Mouse (Mus musculus): ENCODE results near the gene Gm1113. TPM values are rescaled to one million over a fixed set of nuclear protein-coding genes. Genes with fewer than 3 reads are reported as not detected.

Gene Gm1113
- polyA plus RNA-seq, 1 experiment = not detected

- peaks cover 5% of the 10 kb centered on the region for H3K4me1 ChIP-seq (ENCODE audit: control insufficient read depth)
- H3K9me3 ChIP-seq (ENCODE audit: control insufficient read depth, low read length) = no peaks in the 10 kb centered on the region
- no peak overlapping the region for H3K4me3 ChIP-seq (replicated peaks)
- no peaks in the 10 kb centered on the region for H3K36me3 ChIP-seq (ENCODE audit: control insufficient read depth)
- no peaks in the 10 kb centered on the region for H3K27me3 ChIP-seq (ENCODE audit: control insufficient read depth)
- TF ChIP-seq GATA1 (IDR thresholded peaks at IDR 0.05; ENCODE audit: low read length) = no peak
Measured at GRCm38 (mm10) chr9:35535110-35535509, 17.0 kb upstream of the Gm1113 start.

GRCm38 (mm10) chr9:35533266-35533665 is 15.2 kb upstream of the Gm1113 start:
- Histone ChIP-seq H3K36me3 (ENCODE audit: control insufficient read depth) (no peaks in the 10 kb centered on the region), H3K4me1 (ENCODE audit: control insufficient read depth) (peaks cover 5% of the 10 kb centered on the region), H3K4me3 (replicated peaks) (no peak overlapping the region), H3K9me3 (ENCODE audit: control insufficient read depth, low read length) (no peaks in the 10 kb centered on the region), H3K27me3 (ENCODE audit: control insufficient read depth) (no peaks in the 10 kb centered on the region)
- TF ChIP-seq GATA1 (IDR thresholded peaks at IDR 0.05; ENCODE audit: low read length) (no peak), TAL1 (IDR thresholded peaks at IDR 0.05; ENCODE audit: low read length) (no peak)

DNA sequence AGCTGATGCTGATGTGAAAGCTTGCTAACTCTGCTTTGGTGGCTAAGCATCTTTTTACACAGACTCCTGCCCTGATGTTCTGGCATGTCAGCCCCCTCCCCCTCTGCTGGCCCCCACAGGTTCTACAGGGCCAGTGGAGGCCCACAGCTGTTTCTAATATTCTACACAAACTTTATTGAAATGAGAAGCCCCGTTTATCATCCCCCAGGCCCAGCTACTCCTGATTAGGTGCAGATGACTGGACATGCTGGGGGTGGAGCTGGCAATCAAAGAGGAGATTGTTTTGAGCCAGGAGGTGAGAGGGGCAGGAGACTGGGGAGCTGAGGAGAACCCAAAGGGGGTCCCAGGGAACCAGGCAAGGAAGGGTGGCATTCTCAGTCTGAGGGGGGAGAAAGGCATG is 11.7 kb upstream of the Gm1113 start:
- Histone ChIP-seq H3K9me3 (ENCODE audit: control insufficient read depth, low read length) (no peaks in the 10 kb centered on the region), H3K4me1 (ENCODE audit: control insufficient read depth) (no peaks in the 10 kb centered on the region), H3K36me3 (ENCODE audit: control insufficient read depth) (no peaks in the 10 kb centered on the region), H3K27me3 (ENCODE audit: control insufficient read depth) (no peaks in the 10 kb centered on the region), H3K4me3 (replicated peaks) (no peak overlapping the region)
- no peak for TF ChIP-seq TAL1 (IDR thresholded peaks at IDR 0.05; ENCODE audit: low read length)
- no peak for TF ChIP-seq GATA1 (IDR thresholded peaks at IDR 0.05; ENCODE audit: low read length)

GRCm38 (mm10) chr9:35529141-35529540 is 11.1 kb upstream of the Gm1113 start:
- Histone ChIP-seq H3K36me3 (ENCODE audit: control insufficient read depth) (no peaks in the 10 kb centered on the region), H3K27me3 (ENCODE audit: control insufficient read depth) (no peaks in the 10 kb centered on the region), H3K9me3 (ENCODE audit: control insufficient read depth, low read length) (no peaks in the 10 kb centered on the region), H3K4me3 (replicated peaks) (no peak overlapping the region), H3K4me1 (ENCODE audit: control insufficient read depth) (no peaks in the 10 kb centered on the region)
- TF ChIP-seq GATA1 (IDR thresholded peaks at IDR 0.05; ENCODE audit: low read length) (no peak), TAL1 (IDR thresholded peaks at IDR 0.05; ENCODE audit: low read length) (no peak)

DNA sequence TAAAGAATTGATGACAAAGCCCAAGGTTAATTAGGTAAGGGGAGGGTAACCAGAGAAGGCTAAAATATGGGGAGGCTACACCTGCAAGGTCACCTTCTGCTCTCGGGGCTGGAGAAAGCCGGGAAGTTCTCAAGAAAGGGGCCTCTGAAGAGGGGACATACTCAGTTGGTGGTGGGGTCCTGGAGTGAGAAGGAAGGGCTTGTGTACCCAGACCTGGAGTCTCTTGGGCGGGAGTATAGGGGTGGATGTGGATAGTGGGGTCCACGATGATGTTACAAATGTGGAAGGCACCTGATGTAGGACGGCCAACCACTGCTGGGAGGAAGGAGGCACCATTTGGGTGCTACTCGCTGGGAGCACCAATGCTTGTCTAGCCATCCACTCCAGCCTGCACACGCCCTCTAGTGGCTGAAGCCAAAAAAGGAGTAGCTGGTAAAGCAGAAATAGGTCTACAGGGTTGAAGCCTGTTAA is 5.9 kb upstream of the Gm1113 start:
- H3K36me3 ChIP-seq (ENCODE audit: control insufficient read depth) = no peaks in the 10 kb centered on the region
- no peak overlapping the region for H3K4me3 ChIP-seq (replicated peaks)
- no peak for TF ChIP-seq GATA1 (IDR thresholded peaks at IDR 0.05; ENCODE audit: low read length)
- no peak for TF ChIP-seq TAL1 (IDR thresholded peaks at IDR 0.05; ENCODE audit: low read length)
- no peaks in the 10 kb centered on the region for H3K9me3 ChIP-seq (ENCODE audit: control insufficient read depth, low read length)
- no peaks in the 10 kb centered on the region for H3K4me1 ChIP-seq (ENCODE audit: control insufficient read depth)
- H3K27me3 ChIP-seq (ENCODE audit: control insufficient read depth) = no peaks in the 10 kb centered on the region

GRCm38 (mm10) chr9:35523541-35523940 is 5.5 kb upstream of the Gm1113 start:
- Histone ChIP-seq H3K4me1 (ENCODE audit: control insufficient read depth) (no peaks in the 10 kb centered on the region), H3K4me3 (replicated peaks) (no peak overlapping the region), H3K9me3 (ENCODE audit: control insufficient read depth, low read length) (no peaks in the 10 kb centered on the region), H3K27me3 (ENCODE audit: control insufficient read depth) (no peaks in the 10 kb centered on the region), H3K36me3 (ENCODE audit: control insufficient read depth) (no peaks in the 10 kb centered on the region)
- TF ChIP-seq GATA1 (IDR thresholded peaks at IDR 0.05; ENCODE audit: low read length) (no peak), TAL1 (IDR thresholded peaks at IDR 0.05; ENCODE audit: low read length) (no peak)

- Histone ChIP-seq H3K4me1 (ENCODE audit: control insufficient read depth) (no peaks in the 10 kb centered on the region), H3K27me3 (ENCODE audit: control insufficient read depth) (no peaks in the 10 kb centered on the region), H3K9me3 (ENCODE audit: control insufficient read depth, low read length) (no peaks in the 10 kb centered on the region), H3K36me3 (ENCODE audit: control insufficient read depth) (no peaks in the 10 kb centered on the region), H3K4me3 (replicated peaks) (no peak overlapping the region)
- TF ChIP-seq GATA1 (IDR thresholded peaks at IDR 0.05; ENCODE audit: low read length) = no peak
- no peak for TF ChIP-seq TAL1 (IDR thresholded peaks at IDR 0.05; ENCODE audit: low read length)
Measured at GRCm38 (mm10) chr9:35522821-35523515, 4.9 kb upstream of the Gm1113 start.

DNA sequence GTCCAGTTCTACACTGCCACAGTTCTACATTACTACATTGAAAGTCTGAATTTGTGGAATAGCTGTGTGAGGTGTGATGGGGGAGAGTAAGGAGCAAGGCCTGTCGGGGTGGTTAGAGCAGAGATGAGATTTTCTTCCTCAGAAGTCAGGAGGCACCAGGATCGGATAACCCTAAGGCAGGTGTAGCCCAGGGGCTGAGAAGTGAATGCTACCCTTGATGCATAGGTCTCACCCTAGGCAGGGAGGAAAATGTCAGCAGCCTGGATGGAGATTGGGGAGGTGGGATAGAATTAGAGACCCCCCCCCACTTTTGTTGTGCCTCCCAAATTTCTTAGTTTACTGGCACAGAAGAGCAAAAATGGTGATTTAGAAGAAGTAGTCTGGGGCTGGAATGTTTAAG is 4.2 kb upstream of the Gm1113 start:
- Histone ChIP-seq H3K9me3 (ENCODE audit: control insufficient read depth, low read length) (no peaks in the 10 kb centered on the region), H3K4me1 (ENCODE audit: control insufficient read depth) (no peaks in the 10 kb centered on the region), H3K36me3 (ENCODE audit: control insufficient read depth) (no peaks in the 10 kb centered on the region), H3K4me3 (replicated peaks) (no peak overlapping the region), H3K27me3 (ENCODE audit: control insufficient read depth) (no peaks in the 10 kb centered on the region)
- TF ChIP-seq TAL1 (IDR thresholded peaks at IDR 0.05; ENCODE audit: low read length) (no peak), GATA1 (IDR thresholded peaks at IDR 0.05; ENCODE audit: low read length) (no peak)

GRCm38 (mm10) chr9:35520631-35521348 is 2.7 kb upstream of the Gm1113 start:
- Histone ChIP-seq H3K9me3 (ENCODE audit: control insufficient read depth, low read length) (no peaks in the 10 kb centered on the region), H3K36me3 (ENCODE audit: control insufficient read depth) (no peaks in the 10 kb centered on the region), H3K4me1 (ENCODE audit: control insufficient read depth) (no peaks in the 10 kb centered on the region), H3K4me3 (replicated peaks) (no peak overlapping the region), H3K27me3 (ENCODE audit: control insufficient read depth) (no peaks in the 10 kb centered on the region)
- TF ChIP-seq GATA1 (IDR thresholded peaks at IDR 0.05; ENCODE audit: low read length) (no peak), TAL1 (IDR thresholded peaks at IDR 0.05; ENCODE audit: low read length) (no peak)
